Mouse (Mus musculus) stomach, embryonic 15.5 days (tissue): ENCODE data around the gene Macrod2. TPM values are rescaled to one million over a fixed set of nuclear protein-coding genes. Genes with fewer than 3 reads are reported as not detected.

Experiments
- ATAC-seq: fragments of 200-750 bp; cut with Nextera tagmentation; 2 replicates; pipeline ENCODE4 v1.8.0; 2017; ENCODE audit warnings: low read depth, moderate number of reproducible peaks, moderate TSS enrichment; ENCODE audit not compliant: insufficient read depth, low FRiP score
- H3K27ac ChIP-seq: fragments of 300-500 bp; sonication (generic); 2 replicates; pipeline ENCODE4 v1.5.1; 2015; ENCODE audit warnings: mild to moderate bottlenecking, inconsistent platforms
- H3K27me3 ChIP-seq: fragments of 300-500 bp; sonication (generic); replicated peaks from 2 replicates; pipeline ENCODE4 v1.6.1; 2015; ENCODE audit warnings: inconsistent platforms
- H3K36me3 ChIP-seq: fragments of 300-500 bp; sonication (generic); 2 replicates; pipeline ENCODE4 v1.6.1; 2015; ENCODE audit warnings: inconsistent platforms
- H3K4me1 ChIP-seq: fragments of 300-500 bp; sonication (generic); 2 replicates; pipeline ENCODE4 v1.6.1; 2015; ENCODE audit warnings: inconsistent platforms
- H3K4me2 ChIP-seq: fragments of 300-500 bp; sonication (generic); 2 replicates; pipeline ENCODE4 v1.6.1; 2015; ENCODE audit warnings: mild to moderate bottlenecking, inconsistent platforms
- H3K4me3 ChIP-seq: fragments of 300-500 bp; sonication (generic); replicated peaks from 2 replicates; pipeline ENCODE4 v1.5.1; 2015; ENCODE audit warnings: inconsistent platforms
- H3K9ac ChIP-seq: fragments of 300-500 bp; sonication (generic); 2 replicates; pipeline ENCODE4 v1.6.1; 2015; ENCODE audit warnings: inconsistent platforms
- H3K9me3 ChIP-seq: fragments of 300-500 bp; sonication (generic); 2 replicates; pipeline ENCODE4 v1.6.1; 2016; ENCODE audit warnings: inconsistent platforms
- WGBS: fragments of 180-500 bp; shearing (Covaris S2); methylation state at CpG from one replicate; pipeline ENCODE4 v1.1.7; 2015; 5-methylcytosine and 5-hydroxymethylcytosine counted together
- polyA plus RNA-seq: library from polyadenylated mRNA; unstranded; fragments of >200 nt; fragmentation: Nextera tagmentation; extraction: Ambion mirVana; gene quantifications from 2 replicates; pipeline ENCODE4 v1.2.1, GENCODE M21; 2015

Macrod2 gene
- polyA plus RNA-seq, 1 experiment from 2014 or later = 40.8 TPM

DNA sequence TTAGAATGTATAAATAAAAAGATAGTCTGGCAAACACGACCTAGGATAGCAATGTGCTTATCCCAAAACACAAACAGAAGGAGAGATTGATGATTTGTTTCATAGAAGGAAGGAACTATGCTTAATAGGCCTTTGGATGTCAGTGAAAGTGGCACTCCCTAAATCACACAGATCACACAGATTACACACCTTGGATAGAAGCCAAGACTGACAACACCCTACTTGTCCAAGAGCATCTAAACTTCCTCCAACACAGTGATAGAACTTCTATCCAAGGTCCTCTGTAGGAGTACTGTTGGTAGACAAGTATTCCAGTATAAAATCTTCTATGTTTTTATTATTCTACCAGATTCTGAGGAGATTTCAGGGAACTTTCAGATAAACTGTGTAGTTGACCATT lies 1567.8 kb downstream of the Macrod2 start:
- Histone ChIP-seq H3K9me3 (no peaks in the 10 kb centered on the region), H3K36me3 (no peaks in the 10 kb centered on the region), H3K27me3 (no peaks in the 10 kb centered on the region), H3K4me3 (no peak overlapping the region), H3K4me2 (no peak overlapping the region), H3K4me1 (no peaks in the 10 kb centered on the region), H3K27ac (no peak overlapping the region), H3K9ac (no peak overlapping the region)
- ATAC-seq = no peak
- WGBS = 30% methylated on average over 1 of the region's 1 CpGs

DNA sequence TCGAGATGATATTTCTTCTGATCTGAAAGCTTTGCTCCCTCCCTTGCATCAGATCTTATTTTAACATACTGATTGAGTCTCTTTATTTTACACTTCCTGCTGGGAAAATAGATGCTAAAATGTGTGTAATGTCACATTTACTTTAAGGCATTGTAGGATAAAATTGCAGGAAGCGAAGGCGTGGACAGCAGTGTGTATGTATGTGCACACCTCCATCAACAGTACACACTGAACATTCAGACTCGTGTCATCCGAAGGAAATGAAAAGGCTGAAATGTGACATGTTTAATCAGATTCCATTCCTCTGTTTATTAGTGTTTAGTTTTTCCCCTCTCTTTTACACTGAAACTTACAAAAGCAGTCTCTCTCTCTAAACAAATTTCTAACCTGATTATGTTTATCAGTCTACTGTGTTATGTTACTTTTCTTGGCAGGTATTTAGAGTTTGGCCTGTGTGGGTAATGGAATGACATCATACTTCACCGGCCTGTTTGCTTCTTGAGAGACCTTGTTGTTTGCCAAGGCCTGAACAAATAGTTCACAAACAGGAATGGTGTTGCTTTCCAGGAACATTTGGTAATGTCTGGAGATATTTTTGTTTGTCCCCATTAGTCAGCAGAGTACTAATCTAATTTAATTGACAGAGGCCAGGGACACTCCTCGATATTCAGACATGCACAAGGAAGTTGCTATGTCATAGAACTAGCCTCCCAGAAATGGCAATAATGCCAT lies 1588.7 kb downstream of the Macrod2 start:
- Histone ChIP-seq H3K4me3 (no peak overlapping the region), H3K27me3 (no peaks in the 10 kb centered on the region), H3K36me3 (no peaks in the 10 kb centered on the region), H3K4me2 (no peak overlapping the region), H3K27ac (no peak overlapping the region), H3K9me3 (no peaks in the 10 kb centered on the region), H3K4me1 (no peaks in the 10 kb centered on the region), H3K9ac (no peak overlapping the region)
- WGBS = 54% methylated on average over 7 of the region's 7 CpGs
- no peak for ATAC-seq

DNA sequence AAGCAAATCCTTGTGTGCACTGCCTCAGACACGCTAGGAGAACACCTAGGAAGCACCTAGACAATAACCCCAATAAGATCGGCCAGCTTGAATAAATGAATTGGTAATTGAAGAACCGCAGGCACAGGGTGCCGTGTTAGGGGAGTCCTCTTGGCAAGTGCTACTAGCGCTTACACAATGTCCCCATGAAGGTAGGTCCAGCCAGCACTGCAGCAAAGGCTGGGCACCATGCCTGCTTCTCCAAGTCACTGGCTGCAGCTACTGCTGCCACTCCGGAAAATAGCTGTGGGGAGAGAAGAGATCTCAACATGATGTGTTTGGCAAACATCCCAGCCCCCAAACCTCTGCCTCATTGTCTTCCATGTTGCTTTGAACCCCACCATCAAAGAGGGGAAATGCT lies 1603.8 kb downstream of the Macrod2 start:
- Histone ChIP-seq H3K9me3 (no peaks in the 10 kb centered on the region), H3K4me1 (no peaks in the 10 kb centered on the region), H3K27ac (no peak overlapping the region), H3K36me3 (no peaks in the 10 kb centered on the region), H3K4me2 (no peak overlapping the region), H3K27me3 (no peaks in the 10 kb centered on the region), H3K4me3 (no peak overlapping the region), H3K9ac (no peak overlapping the region)
- ATAC-seq = no peak
- 83% methylated on average over 6 of the region's 6 CpGs for WGBS

DNA sequence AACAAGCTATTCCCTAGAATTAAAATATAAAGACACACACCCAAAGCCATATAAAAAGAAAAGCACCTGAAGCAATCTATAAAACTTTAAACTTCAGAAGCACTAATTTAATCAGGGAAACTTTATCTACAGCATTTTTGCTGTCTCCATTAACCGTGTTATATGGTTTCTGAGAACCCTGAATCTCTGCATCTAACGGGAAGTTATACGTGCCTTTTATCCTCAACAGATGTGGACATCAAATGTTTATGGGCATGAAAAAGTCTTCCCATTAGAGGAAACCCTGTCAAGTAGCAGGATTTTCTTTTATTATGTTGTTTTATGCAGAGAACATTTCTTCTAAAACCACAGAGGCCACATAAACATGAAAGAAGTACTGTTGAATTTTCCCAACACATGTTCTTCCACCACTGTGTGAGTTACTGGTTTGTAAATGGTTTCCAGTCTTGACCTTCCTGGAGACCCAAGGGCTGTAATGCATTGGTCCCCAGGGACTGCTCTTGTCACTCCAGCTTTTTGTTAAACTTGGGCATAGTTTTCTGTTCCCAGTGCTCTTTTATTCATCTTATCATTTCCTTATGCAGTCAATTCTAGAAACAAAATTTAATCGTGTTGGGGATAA lies 1629.5 kb downstream of the Macrod2 start:
- ATAC-seq = no peak
- no peak overlapping the region for H3K9ac ChIP-seq
- 74% methylated on average over 4 of the region's 4 CpGs for WGBS

DNA sequence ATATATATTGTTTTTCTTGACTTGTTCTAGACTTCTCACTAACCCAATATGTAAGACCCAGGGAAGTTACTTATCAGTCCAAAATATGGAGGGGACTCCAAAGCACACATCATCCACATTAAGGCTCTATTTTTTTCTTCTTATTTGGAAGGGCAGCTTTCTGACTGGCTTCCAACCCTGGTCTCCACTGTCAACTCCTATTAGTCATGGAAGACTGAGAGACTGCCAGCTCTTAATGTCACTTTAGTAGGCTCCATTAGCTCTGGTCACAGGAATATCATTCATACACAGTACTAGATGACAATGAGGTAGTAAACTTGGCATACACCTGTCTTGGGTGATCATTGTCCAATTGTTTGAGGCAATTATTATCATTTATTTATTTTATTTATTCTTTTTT lies 1631.6 kb downstream of the Macrod2 start:
- H3K4me1 ChIP-seq = no peaks in the 10 kb centered on the region
- H3K27me3 ChIP-seq = no peaks in the 10 kb centered on the region
- H3K9ac ChIP-seq = no peak overlapping the region
- H3K4me3 ChIP-seq = no peak overlapping the region
- no peaks in the 10 kb centered on the region for H3K36me3 ChIP-seq
- ATAC-seq = no peak
- H3K9me3 ChIP-seq = no peaks in the 10 kb centered on the region
- no peak overlapping the region for H3K27ac ChIP-seq
- no peak overlapping the region for H3K4me2 ChIP-seq

More for the DNA sequence above, 1629.5 kb downstream of the Macrod2 start:
- Histone ChIP-seq H3K4me2 (no peak overlapping the region), H3K36me3 (no peaks in the 10 kb centered on the region), H3K27me3 (no peaks in the 10 kb centered on the region), H3K27ac (no peak overlapping the region), H3K4me3 (no peak overlapping the region), H3K9me3 (no peaks in the 10 kb centered on the region), H3K4me1 (no peaks in the 10 kb centered on the region)

DNA sequence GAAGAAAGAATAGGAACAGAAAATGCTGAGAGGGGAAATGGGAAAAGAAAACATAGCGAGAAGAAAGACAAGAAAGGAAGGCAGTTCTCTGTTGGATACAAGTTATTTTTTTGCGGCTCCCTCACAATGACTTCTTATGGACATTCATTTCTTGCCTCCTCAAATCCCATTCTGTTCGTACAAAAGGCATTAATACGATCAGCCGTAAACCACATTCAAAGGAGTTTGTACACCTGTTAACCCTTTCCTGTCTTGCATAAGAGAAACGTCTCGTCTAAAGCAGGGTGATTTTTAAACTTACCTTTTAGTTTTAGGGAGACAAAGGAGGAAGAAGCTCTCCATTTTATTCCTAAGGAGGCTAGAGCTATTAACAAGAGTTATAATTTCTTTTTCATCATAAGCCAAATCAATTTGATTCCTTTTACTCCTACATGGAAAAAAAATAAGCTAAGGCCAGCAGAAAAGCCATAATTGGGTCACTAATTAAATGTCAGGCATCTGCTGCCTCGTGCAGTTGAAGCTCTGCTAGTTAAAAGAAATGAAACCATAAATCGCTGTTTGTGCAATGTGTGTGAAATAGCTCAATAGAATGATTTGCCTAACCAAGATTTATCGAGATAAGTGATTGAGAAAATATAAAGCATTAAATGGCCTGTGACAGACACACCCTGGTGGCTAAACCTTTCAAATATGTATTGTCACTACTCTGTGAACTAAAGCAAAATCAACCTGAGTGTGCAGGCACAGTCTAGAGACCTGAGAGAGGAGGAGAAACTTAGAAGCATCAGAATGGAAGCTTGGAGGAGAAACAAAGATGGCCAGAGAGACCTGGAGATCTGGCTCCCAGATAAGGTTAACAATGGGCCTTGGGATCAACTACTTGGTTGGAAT lies 1635.9 kb downstream of the Macrod2 start:
- Histone ChIP-seq H3K4me3 (no peak overlapping the region), H3K27me3 (no peaks in the 10 kb centered on the region), H3K9me3 (no peaks in the 10 kb centered on the region), H3K27ac (no peak overlapping the region), H3K36me3 (no peaks in the 10 kb centered on the region), H3K9ac (no peak overlapping the region), H3K4me2 (no peak overlapping the region), H3K4me1 (no peaks in the 10 kb centered on the region)
- 59% methylated on average over 10 of the region's 10 CpGs for WGBS
- ATAC-seq = no peak

DNA sequence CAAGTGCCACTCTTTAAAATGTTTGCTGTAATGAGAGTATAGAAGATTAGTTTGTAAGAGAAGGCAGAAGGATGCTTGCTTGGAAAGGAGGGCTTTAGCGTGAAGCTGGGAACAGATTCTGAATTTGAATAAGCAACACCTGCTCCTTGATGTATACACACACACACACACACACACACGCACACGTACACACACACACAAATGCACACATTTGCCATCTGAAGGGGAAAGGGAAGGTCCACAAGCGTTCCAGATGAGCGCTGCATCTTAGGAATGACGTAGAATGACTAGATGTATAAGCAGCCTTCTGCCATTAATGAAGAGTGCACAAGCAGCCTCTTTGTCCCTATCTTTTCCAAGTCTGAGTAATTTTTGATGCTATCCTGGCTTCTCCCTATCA lies 1660.5 kb downstream of the Macrod2 start:
- no peak for ATAC-seq
- Histone ChIP-seq H3K4me1 (0 out of 2 replicates have a peak, but pooled peaks cover 2% of the 10 kb centered on the region), H3K4me3 (no peak overlapping the region), H3K9ac (no peak overlapping the region), H3K27me3 (no peaks in the 10 kb centered on the region), H3K36me3 (no peaks in the 10 kb centered on the region), H3K4me2 (no peak overlapping the region), H3K27ac (no peak overlapping the region), H3K9me3 (no peaks in the 10 kb centered on the region)
- 86% methylated on average over 6 of the region's 6 CpGs for WGBS

DNA sequence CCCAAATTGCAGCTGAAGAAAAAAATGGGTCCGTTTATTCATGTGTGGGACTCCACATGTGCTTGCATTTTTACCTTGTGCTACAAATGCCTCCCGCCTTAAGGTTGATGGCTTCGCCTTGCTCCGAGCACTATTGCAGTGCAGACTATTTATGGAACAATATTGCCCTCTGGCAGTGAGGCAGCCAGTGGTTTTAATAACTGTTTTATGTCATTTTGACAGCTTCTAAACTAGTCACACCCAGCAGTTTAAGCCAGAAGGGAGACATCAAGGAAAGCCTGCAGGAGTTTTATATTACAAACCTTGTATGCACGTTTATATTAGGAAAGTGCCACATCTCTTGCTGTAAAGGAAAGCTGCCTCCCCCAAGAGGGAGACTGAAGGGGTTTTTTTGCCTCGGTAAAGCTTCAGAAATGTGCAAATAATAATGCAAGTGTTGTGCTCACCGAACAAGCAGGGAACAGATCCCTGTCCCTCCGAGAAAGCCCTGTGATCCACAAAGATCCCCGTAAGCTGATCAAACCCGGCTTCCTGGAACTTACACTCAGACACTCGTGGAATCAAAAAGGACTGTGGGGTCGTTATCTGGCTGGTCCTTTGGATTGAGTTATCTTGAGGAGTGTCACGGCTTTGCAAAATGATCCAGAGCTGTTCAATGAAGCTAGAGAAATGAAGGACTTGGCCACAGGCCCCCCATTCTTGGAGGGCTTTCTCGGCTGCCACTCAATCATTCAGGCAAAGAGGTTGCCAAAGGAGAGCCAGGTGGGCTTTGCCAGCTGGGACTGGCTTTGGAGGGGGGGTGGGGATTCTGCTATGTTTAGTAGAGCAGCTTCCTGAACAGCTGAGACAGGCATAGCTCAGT lies 1663.0 kb downstream of the Macrod2 start:
- peak overlapping the region; percentile 34 for H3K4me2 ChIP-seq
- no peaks in the 10 kb centered on the region for H3K36me3 ChIP-seq
- H3K9ac ChIP-seq = no peak overlapping the region
- H3K27ac ChIP-seq = peak overlapping the region; percentile 48; the same call in 1 of the 2 replicates
- WGBS = 28% methylated on average over 14 of the region's 14 CpGs
- no peak overlapping the region for H3K4me3 ChIP-seq
- peak; percentile 31; the same call in 1 of the 2 replicates for ATAC-seq
- H3K4me1 ChIP-seq = 0 out of 2 replicates have a peak, but pooled peaks cover 2% of the 10 kb centered on the region
- no peaks in the 10 kb centered on the region for H3K9me3 ChIP-seq
- no peaks in the 10 kb centered on the region for H3K27me3 ChIP-seq

DNA sequence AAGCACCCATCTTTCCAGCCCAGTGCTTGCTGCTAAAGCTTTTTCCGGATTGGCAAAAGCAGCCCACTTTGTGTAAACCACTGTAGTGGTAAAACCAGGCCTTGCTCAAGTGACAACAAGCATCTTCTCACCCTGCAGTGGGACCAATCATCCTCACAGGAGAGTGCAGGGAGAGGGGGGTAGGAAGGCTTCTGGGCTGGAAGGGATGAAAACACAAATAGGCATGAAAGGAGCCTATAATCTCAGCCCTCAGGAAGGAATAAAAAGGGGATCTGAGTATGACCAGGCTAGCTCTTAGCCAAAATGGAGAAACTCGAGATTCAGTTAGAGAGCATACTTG lies 1663.6 kb downstream of the Macrod2 start:
- Histone ChIP-seq H3K9me3 (no peaks in the 10 kb centered on the region), H3K27ac (peak overlapping the region; percentile 48; the same call in 1 of the 2 replicates), H3K9ac (no peak overlapping the region), H3K4me3 (no peak overlapping the region), H3K4me2 (peak overlapping the region; percentile 34), H3K36me3 (no peaks in the 10 kb centered on the region), H3K4me1 (0 out of 2 replicates have a peak, but pooled peaks cover 2% of the 10 kb centered on the region), H3K27me3 (no peaks in the 10 kb centered on the region)
- WGBS = 46% methylated on average over 2 of the region's 2 CpGs
- no peak for ATAC-seq

DNA sequence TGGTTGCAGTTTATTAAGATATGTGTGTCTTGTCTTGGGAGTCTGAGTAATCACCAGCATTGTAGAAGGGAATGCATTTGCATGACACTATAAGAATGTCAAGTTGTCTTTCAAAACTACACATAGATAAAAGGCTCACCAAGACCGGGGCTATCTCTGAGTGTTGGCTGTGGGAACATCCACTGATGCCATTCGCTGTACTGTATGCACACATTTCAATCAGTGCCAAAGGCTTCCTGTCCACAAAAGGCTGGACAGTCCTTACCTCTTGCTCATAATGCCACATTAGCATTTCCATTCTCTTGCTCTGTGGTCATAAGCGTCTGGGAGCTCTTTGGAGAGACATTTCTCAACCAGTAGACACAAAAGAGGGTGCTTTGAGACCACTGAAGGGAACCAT lies 1713.8 kb downstream of the Macrod2 start:
- no peak overlapping the region for H3K9ac ChIP-seq
- H3K36me3 ChIP-seq = no peaks in the 10 kb centered on the region
- no peak overlapping the region for H3K4me2 ChIP-seq
- H3K9me3 ChIP-seq = no peaks in the 10 kb centered on the region
- WGBS = 84% methylated on average over 3 of the region's 3 CpGs
- no peak for ATAC-seq
- H3K4me3 ChIP-seq = no peak overlapping the region
- no peaks in the 10 kb centered on the region for H3K27me3 ChIP-seq
- no peak overlapping the region for H3K27ac ChIP-seq
- H3K4me1 ChIP-seq = no peaks in the 10 kb centered on the region

DNA sequence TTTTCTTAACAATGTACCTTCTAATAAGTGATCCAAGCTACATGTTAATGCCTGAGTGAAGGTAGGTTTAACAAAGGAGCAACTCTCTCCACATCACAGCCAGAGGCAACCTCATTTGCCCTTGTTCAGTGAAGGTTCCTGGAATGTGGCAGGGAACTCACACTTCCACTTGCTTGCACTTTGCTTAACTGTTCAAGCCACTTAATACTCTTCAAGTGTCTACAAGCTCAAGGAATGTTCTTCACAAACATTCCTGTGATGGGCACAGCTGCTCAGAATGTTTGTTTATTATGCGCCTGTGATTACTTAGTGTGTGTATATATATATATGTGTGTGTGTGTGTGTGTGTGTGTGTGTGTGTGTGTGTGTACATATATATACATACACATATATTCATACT lies 1721.5 kb downstream of the Macrod2 start:
- ATAC-seq = no peak
- 60% methylated on average over 1 of the region's 1 CpGs for WGBS

More for the DNA sequence above, 1721.5 kb downstream of the Macrod2 start:
- Histone ChIP-seq H3K27me3 (no peaks in the 10 kb centered on the region), H3K4me1 (no peaks in the 10 kb centered on the region), H3K4me2 (no peak overlapping the region), H3K4me3 (no peak overlapping the region), H3K9me3 (no peaks in the 10 kb centered on the region), H3K36me3 (no peaks in the 10 kb centered on the region), H3K9ac (no peak overlapping the region), H3K27ac (no peak overlapping the region)
